In the genomic region with DNA sequence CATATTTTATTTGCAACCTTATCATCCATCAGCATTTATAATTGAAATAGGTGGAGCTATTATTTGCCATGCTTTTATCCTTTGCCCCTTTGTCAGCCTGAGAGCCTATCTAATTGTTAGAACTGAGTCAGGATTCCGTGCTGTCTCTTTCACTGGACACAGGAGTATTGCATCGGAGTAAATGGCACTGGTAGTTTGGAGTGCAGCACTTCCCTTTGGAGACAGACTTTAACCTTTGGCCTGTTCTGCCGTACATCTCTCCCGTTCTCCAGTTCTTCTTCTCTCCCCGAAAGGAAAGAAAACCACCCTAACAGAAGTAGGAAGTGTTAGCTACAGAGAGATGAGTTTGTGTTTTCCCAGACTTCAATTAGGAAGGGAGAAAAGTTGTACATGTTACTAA, we compare ENCODE assay signal across 28 mouse cellular contexts.
DNase-seq lines count a peak whose midpoint lies in the region; ATAC-seq and TF ChIP-seq lines count a peak whose summit lies in the region.
"Had no signal": no experiment of that assay in that cellular context is flagged by ENCODE, and none has a peak within 500 bp of the region (broad histone marks: within the 10 kb centered on the region; RNA-seq: fewer than 3 reads in every experiment).

No protein-coding gene starts in this region.

- whole genome bisulfite sequencing in kidney, adult 2 months, result 48% methylated on average over 5 of the region's 5 CpGs
- WGBS in intestine, embryonic 16.5 days, result 44% methylated on average over 5 of the region's 5 CpGs
- WGBS in lung, adult 2 months, result 80% methylated on average over 5 of the region's 5 CpGs

- TF ChIP-seq CTCF in kidney, adult 2 months (conservative IDR thresholded peaks at IDR 0.05; ENCODE audit: insufficient read depth, insufficient read length, low read depth, low read length), result no peak
- no peak for TF ChIP-seq CTCF in lung, adult 2 months (IDR thresholded peaks at IDR 0.05; ENCODE audit: insufficient read depth, low read length)

- DNase-seq in kidney, adult 2 months, result peak; percentile 50
- DNase-seq in kidney, adult 11 months, result no peak
- DNase-seq in MN1 (ENCODE audit: low spot score), result peak; percentile 18
- DNase-seq in thymus, adult 18-20 months, result no peak
- DNase-seq in lung, adult 2 months, result no peak
- DNase-seq in ovary, postnatal 14 days (ENCODE audit: low spot score), result no peak
- DNase-seq: adrenal gland, adult 2 months; adrenal gland, postnatal 10 days; adrenal gland, postnatal 25 days; B cell, adult 2 months; cerebellum, adult 11 months; cerebellum, adult 18-20 months; cerebellum, adult 8-10 months; cerebellum, adult 9-11 months; cerebellum, postnatal 14 days; cerebellum, postnatal 36 days; embryo, embryonic 11 days had no signal

- H3K4me1 ChIP-seq in kidney, adult 2 months (ENCODE audit: control insufficient read depth, insufficient read depth, low read length), result peaks cover 2% of the 10 kb centered on the region; the same call in 1 of the 2 replicates
- H3K4me1 ChIP-seq in intestine, embryonic 16.5 days (ENCODE audit: control insufficient read depth, insufficient read depth, low read length), result no peaks in the 10 kb centered on the region
- peaks cover 2% of the 10 kb centered on the region for H3K4me1 ChIP-seq in lung, adult 2 months (ENCODE audit: control insufficient read depth, insufficient read depth, low read length)

- no peak overlapping the region for H3K4me3 ChIP-seq in kidney, adult 2 months (ENCODE audit: insufficient read depth, low read depth, low read length)
- H3K4me3 ChIP-seq in intestine, embryonic 16.5 days (ENCODE audit: low read length), result no peak overlapping the region
- H3K4me3 ChIP-seq in myocyte, result no peak overlapping the region
- H3K4me3 ChIP-seq in lung, adult 2 months (replicated peaks; ENCODE audit: extremely low read depth, low read depth, low read length), result no peak overlapping the region
- H3K4me3 ChIP-seq: embryonic facial prominence, embryonic 13.5 days; embryonic facial prominence, embryonic 15.5 days; erythroblast, embryonic 14.5 days; forebrain, embryonic 10.5 days; forebrain, embryonic 12.5 days had no signal

- H3K9ac ChIP-seq in intestine, embryonic 16.5 days (ENCODE audit: low read depth, low read length), result no peak overlapping the region
- H3K9ac ChIP-seq: embryonic facial prominence, embryonic 13.5 days; embryonic facial prominence, embryonic 15.5 days; forebrain, embryonic 12.5 days had no signal

- no peak overlapping the region for H3K27ac ChIP-seq in kidney, adult 2 months (ENCODE audit: insufficient read depth, low read depth, low read length)
- no peak overlapping the region for H3K27ac ChIP-seq in intestine, embryonic 16.5 days (ENCODE audit: low read length)
- H3K27ac ChIP-seq: embryonic facial prominence, embryonic 13.5 days; embryonic facial prominence, embryonic 15.5 days; forebrain, embryonic 10.5 days; forebrain, embryonic 12.5 days had no signal

- no peaks in the 10 kb centered on the region for H3K9me3 ChIP-seq in intestine, embryonic 16.5 days (ENCODE audit: control insufficient read depth, low read length)
- H3K9me3 ChIP-seq: embryonic facial prominence, embryonic 13.5 days; embryonic facial prominence, embryonic 15.5 days; forebrain, embryonic 10.5 days; forebrain, embryonic 12.5 days had no signal

- no peaks in the 10 kb centered on the region for H3K27me3 ChIP-seq in kidney, adult 2 months (replicated peaks; ENCODE audit: control insufficient read depth, insufficient read depth, low read length)
- H3K27me3 ChIP-seq in intestine, embryonic 16.5 days (replicated peaks; ENCODE audit: control insufficient read depth, insufficient read depth, low read length), result no peaks in the 10 kb centered on the region
- H3K27me3 ChIP-seq in myocyte (ENCODE audit: control insufficient read depth, insufficient read depth, insufficient read length), result no peaks in the 10 kb centered on the region
- H3K27me3 ChIP-seq: CH12.LX; embryonic facial prominence, embryonic 13.5 days; embryonic facial prominence, embryonic 15.5 days; forebrain, embryonic 12.5 days had no signal

- ATAC-seq in intestine, embryonic 16.5 days, result peak; percentile 67; the same call in 1 of the 2 replicates
- ATAC-seq: CD4-positive, CD25-positive, alpha-beta regulatory T cell, adult 4 months; forebrain, embryonic 14.5 days had no signal

- no peak for TF ChIP-seq POLR2A in kidney, adult 2 months (IDR thresholded peaks at IDR 0.05; ENCODE audit: low read depth, low read length)
- no peak for TF ChIP-seq POLR2A in myocyte (IDR thresholded peaks at IDR 0.05; ENCODE audit: insufficient read length, low read depth)
- no peak for TF ChIP-seq POLR2A in lung, adult 2 months (IDR thresholded peaks at IDR 0.05; ENCODE audit: borderline replicate concordance, extremely low read depth, low read depth, low read length)

- H3ac ChIP-seq in myocyte (ENCODE audit: control insufficient read depth, insufficient read length), result no peak overlapping the region

- H3K79me2 ChIP-seq in myocyte (ENCODE audit: control insufficient read depth, insufficient read depth), result no peaks in the 10 kb centered on the region

- 0 out of 2 replicates have a peak overlapping the region, but pooled peaks have one; percentile 9 for H3K4me2 ChIP-seq in intestine, embryonic 16.5 days (ENCODE audit: low read depth, low read length)
- no peak overlapping the region for H3K4me2 ChIP-seq in myocyte (ENCODE audit: low read depth)
- H3K4me2 ChIP-seq: embryonic facial prominence, embryonic 13.5 days; embryonic facial prominence, embryonic 15.5 days; forebrain, embryonic 12.5 days had no signal

- peaks cover 2% of the 10 kb centered on the region for H3K36me3 ChIP-seq in kidney, adult 2 months (ENCODE audit: control insufficient read depth, insufficient read depth, low read length)
- no peaks in the 10 kb centered on the region for H3K36me3 ChIP-seq in intestine, embryonic 16.5 days (ENCODE audit: control insufficient read depth, insufficient read depth, low read length)
- H3K36me3 ChIP-seq in myocyte (ENCODE audit: control insufficient read depth, insufficient read depth), result no peaks in the 10 kb centered on the region
- H3K36me3 ChIP-seq: embryonic facial prominence, embryonic 13.5 days; embryonic facial prominence, embryonic 15.5 days; forebrain, embryonic 10.5 days; forebrain, embryonic 12.5 days; G1E had no signal

TF ChIP-seq in myocyte, 11 proteins besides CTCF, POLR2A, EP300 and RAD21:
- TF ChIP-seq USF1 (IDR thresholded peaks at IDR 0.05; ENCODE audit: low read depth), result no peak
- peak; percentile 30; the same call in 1 of the 2 replicates for TF ChIP-seq CEBPB (IDR thresholded peaks at IDR 0.05; ENCODE audit: insufficient read depth, poor library complexity, severe bottlenecking)

Comparison
In these comparisons a context has a peak if more than half of its experiments do, and no peak if none do; other contexts are left out.
1. DNase-seq: peak in kidney, adult 2 months (single experiment) and MN1 (single experiment); none in kidney, adult 11 months (single experiment), thymus, adult 18-20 months (0 of 2), lung, adult 2 months (single experiment) and ovary, postnatal 14 days (single experiment).